Mouse (Mus musculus): Measurements from ENCODE around the gene Raly.
"Not testable (repeated sequence)": the region's sequence is repeated elsewhere in the genome, so short reads cannot be mapped to it uniquely, and the experiment has no call there.

Raly gene

GRCm38 (mm10) chr2:154836537-154836936 lies 45.6 kb downstream of the Raly start:
- DNase-seq (ENCODE audit: low read depth, low spot score): no peak

- DNase-seq (ENCODE audit: low read depth, low spot score): no peak
Measured at GRCm38 (mm10) chr2:154848086-154848485, 57.2 kb downstream of the Raly start.

DNA sequence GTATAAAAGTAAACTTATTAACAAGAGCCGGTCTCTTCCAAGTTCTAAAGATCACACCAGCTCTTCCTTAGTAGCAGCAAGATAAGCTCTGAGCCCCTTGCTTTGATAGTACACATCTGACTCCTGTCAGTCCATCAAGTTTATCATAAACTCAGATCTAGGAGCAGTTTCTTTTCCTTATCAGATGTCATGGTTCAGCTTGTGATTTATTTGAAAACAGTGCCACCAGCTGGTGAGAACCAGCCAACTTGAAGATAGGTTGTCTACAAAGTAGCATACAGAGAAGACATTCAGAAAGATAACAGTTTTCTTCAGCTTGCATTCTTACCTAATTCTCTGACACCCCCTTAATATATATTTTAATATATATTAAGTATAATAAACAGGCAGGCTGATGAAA lies 64.5 kb downstream of the Raly start:
- DNase-seq (ENCODE audit: low read depth, low spot score): peak; percentile 67

DNA sequence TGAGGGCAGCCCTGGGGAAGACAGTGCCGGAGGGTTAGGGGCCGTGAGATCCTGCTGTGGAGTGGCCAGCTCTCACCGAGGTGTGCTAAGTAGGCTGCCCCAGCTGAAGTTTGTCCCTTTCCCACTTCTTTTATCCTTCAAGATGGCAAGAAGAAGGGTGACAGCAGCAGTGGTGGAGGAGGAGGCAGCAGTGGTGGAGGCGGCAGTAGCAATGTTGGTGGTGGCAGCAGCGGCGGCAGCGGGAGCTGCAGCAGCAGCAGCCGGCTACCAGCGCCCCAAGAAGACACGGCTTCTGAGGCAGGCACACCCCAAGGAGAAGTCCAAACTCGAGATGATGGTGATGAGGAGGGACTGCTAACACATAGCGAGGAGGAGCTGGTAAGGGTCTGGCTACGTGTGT lies 72.8 kb downstream of the Raly start:
- DNase-seq (ENCODE audit: low read depth, low spot score): no peak

DNA sequence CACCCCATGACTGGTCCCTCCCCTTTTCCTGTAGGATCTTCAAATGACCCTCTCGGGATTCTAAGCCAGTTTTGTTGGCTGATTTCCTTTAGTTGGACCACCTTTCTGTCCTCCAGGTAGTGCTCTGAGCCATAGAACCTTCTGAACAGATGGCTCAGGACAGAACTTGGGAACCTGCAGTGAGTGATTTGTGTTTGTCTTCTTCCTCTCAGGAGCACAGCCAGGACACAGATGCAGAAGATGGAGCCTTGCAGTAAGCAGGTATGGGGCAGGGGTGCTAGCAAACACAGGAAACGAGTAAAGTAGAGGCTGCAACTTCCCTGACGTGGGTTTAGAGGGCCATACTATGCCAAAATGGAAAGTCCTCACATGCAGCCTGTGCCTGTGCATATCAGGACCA lies 74.8 kb downstream of the Raly start:
- DNase-seq (ENCODE audit: low read depth, low spot score): no peak

DNA sequence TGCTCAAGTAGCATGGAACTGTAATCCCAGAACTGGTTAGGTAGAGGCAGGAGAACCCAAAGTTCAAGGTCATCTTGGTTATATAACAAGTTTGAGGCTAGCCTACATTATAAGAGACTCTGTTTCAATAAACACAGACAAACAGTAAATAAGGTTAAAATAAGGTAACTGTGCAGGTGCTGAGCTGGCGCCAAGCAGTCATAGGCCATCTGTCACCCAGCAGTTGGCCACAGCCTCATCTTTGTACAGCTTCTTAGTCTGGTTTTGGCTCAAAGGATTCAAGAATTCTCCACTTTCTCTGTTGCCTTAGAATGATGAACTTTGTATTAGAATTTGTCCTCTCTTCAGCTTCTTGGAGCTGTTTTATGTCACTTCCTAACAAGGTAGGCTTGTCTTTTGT lies 77.2 kb downstream of the Raly start:
- no peak for DNase-seq (ENCODE audit: low read depth, low spot score)

DNA sequence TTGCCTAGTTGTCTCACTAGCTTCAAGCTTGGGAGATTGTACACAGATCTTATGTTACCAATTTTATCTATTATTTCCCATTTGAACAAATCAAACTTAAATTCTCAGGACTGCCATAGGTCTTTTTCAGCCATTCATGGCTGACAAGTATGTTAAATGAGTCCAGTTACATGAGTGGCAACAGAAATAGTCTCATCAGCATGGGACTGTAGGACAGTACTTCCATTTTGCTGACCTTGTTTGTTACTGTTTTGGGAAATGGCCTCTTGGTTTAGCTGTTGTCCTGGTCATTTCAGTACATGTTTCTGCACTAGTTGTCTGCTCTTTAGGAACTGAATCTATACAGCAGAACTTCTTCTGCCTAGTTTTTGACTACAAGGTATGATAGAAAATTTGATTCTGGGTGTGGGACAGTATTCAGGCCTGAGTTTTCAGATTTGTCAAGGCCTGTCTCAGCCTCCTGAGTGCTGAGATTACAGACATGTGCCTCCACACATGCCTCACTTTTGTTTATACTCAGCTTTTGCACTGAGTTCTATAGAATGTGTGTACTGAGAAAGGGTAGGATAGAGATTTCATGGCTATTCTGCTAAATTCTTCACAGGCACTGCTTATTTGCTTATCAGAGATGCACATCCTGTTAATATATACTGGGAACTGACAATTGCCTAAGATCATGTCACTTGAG lies 79.2 kb downstream of the Raly start:
- no peak for DNase-seq (ENCODE audit: low read depth, low spot score)

DNA sequence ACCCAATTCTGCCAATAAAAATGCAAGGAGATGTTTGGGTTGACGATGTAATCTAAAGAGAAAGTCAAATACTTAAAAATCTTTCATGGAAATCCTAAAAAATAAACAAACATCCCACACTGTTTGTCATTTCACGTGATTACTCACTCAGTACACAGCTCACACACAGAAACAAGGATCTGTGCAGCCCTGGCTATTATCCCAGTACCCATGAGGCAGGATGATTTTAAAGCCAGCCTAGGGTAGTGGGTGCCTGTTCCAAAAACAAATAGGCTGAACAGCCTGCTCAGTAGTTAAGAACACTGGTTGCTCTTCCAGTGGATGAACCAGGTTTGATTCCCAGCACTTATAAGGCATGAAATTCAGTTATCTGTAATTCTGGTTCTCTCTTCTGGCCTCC lies 85.7 kb downstream of the Raly start:
- DNase-seq (ENCODE audit: low read depth, low spot score): no peak

DNA sequence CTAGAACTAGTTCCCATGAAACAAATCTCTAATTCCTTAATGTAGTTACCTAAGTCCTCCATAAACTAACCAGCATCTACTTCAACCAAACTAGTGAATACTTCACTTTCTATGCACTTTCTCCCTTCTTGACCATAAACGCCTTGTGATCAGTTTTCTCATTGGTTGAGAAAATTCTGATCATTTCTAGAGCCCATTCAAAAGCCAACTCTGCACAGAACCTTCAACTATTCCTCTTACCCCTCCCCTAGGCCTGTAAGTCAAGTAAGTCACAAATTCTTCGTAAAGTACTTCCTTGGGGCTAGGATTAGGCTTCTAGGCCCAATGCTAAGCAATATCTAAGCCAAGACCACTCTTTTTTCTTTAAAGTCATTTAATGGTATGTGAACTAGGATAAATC lies 100.7 kb downstream of the Raly start:
- peak; percentile 37 for DNase-seq (ENCODE audit: low read depth, low spot score)

DNA sequence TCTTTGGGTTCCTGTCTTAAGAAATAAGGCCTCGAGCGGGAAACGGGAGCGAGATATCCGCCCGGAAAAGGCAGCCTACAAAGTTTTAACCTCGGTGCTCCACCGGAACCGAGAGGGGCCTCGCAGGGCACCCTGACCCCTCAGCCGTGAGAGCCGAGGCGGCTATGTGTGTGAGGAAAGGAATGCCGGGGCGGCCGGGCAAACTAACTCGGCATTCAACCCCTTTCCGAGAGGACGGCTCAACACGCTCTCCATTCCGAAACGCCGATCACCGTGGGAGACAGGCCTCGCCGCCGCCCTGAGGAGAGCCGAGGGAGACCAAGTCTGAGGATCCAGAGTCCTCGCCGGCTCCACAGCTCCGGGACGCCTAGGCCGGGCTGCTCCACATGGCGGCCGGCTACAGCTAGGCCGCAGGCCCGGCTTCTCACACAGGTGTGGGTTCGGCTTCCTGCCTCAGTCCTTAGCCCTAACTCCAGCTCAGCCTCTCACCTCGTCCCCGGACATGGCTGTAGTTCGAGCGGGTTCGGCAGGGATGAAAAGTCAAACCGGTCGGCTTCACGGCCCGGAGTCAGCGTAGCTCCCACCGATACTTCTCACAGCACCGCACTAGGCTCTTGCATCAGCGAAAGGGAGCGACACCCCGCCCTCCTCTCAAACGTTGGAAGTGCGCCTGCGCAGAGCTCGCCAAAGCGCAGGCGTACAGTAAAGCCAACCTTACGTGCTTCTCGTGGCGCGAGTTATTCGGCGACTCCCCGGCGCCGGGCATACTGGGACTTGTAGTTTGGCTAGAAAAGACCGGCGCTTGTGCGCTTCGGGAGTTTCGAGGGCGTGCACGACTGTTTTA lies 101.5 kb downstream of the Raly start, which contains the start of gene Eif2s2:
Eif2s2 (minus strand) TSS at position 735 of the 844 bp plus-strand sequence.
- peak; percentile 98 for DNase-seq (ENCODE audit: low read depth, low spot score)

DNA sequence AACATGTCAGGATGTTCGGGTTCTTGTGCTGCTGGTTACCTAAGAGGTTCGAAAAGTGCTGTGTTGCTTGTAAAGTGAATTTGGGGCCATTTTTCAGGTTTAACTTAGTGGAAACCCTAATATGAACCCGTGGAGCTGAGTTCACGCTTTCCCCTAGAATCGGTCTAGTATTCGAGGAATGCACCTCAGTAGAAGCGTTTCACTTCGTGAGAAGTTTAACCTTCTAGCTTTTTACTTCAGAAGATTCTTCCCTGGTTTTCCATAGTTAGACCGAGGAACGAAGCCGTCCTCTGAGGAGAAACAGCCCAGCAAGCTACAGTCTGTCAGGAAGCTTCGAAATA lies 102.1 kb downstream of the Raly start:
- no peak for DNase-seq (ENCODE audit: low read depth, low spot score)

DNA sequence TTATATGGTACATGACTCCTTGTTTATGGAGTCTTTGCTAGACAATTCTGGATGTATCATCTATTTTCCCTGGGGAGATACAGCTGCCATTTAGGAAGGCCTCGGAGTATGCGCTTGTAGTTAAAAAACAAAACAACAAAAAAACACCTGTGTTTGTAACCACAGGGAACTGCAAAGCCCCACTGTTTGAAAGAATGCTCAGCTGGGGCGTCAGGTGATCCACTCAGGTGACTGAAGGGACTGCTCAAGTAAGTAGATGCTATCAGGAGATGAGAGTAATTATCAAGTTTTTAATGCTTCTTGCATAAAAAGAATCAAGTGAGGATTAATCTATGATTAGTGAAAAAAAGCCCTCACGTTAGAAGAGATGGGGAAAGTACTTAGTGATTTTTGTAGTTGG lies 102.7 kb downstream of the Raly start:
- DNase-seq (ENCODE audit: low read depth, low spot score): peak; percentile 21

GRCm38 (mm10) chr2:154899004-154899403 lies 108.1 kb downstream of the Raly start:
- DNase-seq (ENCODE audit: low read depth, low spot score): not testable (repeated sequence)

DNA sequence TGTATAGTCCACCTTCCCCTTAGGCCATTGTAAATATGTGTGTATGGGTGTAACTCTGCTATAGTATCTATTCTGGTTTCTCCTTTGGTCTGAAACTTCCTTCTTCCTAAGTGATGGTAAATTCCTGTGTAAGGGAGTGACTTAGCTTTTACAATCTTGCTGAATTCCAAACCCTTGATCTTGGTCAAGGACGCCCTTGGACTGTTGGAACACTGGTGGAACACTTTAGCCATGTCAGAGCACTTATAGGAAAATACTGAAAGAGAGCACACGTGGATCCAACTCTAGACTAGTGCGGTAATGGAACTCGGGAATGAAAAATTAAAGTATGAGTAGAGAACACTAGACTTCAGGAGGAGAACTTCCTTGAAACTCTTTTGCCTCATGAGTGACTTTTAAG lies 108.5 kb downstream of the Raly start:
- DNase-seq (ENCODE audit: low read depth, low spot score): not testable (repeated sequence)

GRCm38 (mm10) chr2:154902111-154902510 lies 111.2 kb downstream of the Raly start:
- no peak for DNase-seq (ENCODE audit: low read depth, low spot score)

GRCm38 (mm10) chr2:154905796-154906195 lies 114.9 kb downstream of the Raly start:
- DNase-seq (ENCODE audit: low read depth, low spot score): no peak

GRCm38 (mm10) chr2:154908223-154908622 lies 117.3 kb downstream of the Raly start:
- peak; percentile 23 for DNase-seq (ENCODE audit: low read depth, low spot score)

- DNase-seq (ENCODE audit: low read depth, low spot score): peak; percentile 24
Measured at GRCm38 (mm10) chr2:154909789-154910188, 118.9 kb downstream of the Raly start.

GRCm38 (mm10) chr2:154915922-154916541 lies 125.1 kb downstream of the Raly start:
- DNase-seq (ENCODE audit: low read depth, low spot score): no peak

- peak; percentile 40 for DNase-seq (ENCODE audit: low read depth, low spot score)
Measured at GRCm38 (mm10) chr2:154916547-154916946, 125.7 kb downstream of the Raly start.

Measured in A20 (cell line).